Mouse (Mus musculus) R1 (cell line): ENCODE measurements around the gene Nol12.

Source experiments
- DNase-seq: peaks from one replicate; pipeline ENCODE4 v3.0.0-alpha.2; 2018; ENCODE audit warnings: low read depth, low spot score

Nol12 gene

GRCm38 (mm10) chr15:78948152-78948725 is 13.5 kb downstream of the Nol12 start:
- DNase-seq, result no peak

DNA sequence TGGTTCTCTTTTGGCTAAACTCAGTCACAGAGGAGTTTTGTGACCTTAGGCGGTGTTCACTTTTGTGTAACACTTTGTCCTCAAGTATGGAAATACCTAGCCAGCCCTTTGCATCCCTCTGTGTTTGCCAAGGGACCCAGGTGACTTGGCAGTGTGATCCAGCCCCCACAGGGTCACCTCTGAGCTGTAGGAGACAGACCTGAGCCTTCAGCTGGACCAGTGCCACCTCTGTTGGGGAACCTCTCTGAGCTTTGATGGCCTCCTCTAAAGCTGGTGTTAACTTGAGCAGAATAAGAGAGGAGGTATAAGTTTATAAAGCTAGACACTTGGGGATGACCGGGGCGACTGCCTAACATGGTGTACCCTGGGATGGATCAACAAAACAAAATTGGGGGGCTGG is 14.2 kb downstream of the Nol12 start:
- DNase-seq, result no peak

- DNase-seq, result no peak
These were observed 20.9 kb downstream of the Nol12 start for GRCm38 (mm10) chr15:78955663-78956062.

GRCm38 (mm10) chr15:78956351-78956750 is 21.6 kb downstream of the Nol12 start:
- peak; percentile 68 for DNase-seq

DNA sequence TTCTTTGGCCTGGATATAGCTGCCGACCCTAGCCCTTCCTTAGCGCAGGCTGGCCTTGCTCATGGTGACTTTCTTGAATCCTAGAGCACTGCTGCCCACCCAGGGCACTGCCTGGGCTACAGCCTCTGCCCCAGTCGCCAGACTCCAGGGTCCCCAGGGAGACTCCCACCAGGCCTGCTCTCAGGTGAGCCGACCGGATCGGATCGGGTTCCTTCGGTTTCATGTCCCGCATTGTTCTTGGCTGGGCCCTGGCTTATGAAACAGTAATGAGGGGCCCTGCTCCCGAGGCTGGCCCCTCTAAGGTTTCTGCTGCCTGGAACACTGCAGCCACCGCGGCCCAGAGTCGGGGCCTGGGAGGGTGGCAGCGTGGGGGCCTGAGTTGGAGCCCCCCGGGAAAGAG is 22.3 kb downstream of the Nol12 start:
- no peak for DNase-seq

DNA sequence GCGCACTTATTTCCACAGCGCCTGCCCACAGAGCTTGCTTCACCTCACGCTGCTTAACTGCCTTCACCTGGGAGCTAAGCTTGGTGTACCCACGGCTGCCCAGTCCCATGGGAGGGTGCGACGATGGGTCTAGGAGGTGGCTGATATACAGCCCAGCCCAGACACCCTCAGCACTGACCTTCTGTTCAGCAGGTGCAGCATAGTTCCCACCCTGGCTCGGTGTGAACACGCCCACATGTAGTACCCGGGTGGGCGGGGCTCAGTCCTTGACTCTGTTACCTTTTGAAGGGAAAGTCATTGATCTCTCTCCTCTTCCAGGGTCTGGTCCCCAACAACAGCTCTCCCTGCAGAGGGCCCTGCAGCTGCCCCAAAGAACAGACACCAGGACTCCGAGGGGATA is 24.8 kb downstream of the Nol12 start:
- DNase-seq, result peak; percentile 37

DNA sequence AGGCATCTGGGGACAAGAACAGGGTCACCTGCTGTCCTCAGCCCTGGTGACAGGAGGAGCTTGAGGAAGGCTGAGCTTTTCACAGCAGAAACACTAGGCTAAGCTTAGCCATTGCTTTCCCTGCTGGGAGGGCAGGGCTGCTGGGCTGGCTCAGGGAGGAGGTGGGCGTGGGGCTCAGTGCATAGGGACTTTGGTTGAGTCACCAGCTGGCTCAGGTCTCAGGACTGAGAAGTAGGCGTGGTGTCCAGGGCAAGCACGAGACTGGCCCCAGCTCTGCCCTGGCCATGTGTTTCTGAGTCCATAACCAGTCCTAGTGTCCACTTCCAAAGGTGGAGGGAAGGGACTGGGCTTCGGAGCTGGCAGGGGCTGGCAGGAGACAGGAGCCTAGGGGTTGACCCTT is 25.4 kb downstream of the Nol12 start:
- no peak for DNase-seq

GRCm38 (mm10) chr15:78962885-78963284 is 28.2 kb downstream of the Nol12 start:
- peak; percentile 65 for DNase-seq

DNA sequence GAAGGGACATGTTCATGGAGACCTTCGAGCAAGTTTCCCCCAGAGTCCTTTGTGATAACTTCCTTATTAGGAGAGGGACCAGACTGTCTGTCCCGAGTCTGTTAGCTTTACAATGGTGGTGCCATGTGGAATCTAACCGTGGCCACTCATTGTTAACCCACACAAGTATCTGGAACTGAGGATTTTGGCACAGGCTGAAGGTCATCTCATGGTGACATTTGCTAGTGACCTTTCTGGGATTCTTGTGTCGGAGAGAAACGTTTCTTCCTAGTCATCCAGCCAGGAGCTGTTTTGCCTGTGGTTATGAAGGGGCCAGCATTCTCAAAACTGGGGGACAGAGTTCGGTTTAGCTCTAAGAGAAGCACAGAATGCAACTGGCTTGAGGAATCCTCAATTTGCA is 36.9 kb downstream of the Nol12 start:
- DNase-seq, result no peak

DNA sequence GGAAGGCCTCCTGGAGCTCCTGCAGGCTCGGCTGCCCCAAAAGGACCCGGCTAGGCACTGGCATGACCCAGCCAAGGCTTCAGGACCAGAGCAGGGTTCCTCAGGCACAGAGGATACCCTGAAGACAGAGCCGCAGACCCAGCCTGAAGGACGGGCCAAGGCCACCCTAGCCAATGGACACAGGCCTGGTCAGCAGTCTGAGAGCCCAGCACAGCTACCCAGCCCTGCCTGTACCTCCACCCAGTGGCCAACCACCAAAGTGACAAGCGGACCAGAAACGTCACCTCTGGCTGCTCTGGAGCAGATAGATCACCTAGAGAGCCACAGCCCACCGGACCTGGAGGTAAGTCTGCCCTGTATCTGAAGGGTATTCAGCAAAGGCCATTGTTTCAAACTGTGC is 39.2 kb downstream of the Nol12 start:
- DNase-seq, result no peak

GRCm38 (mm10) chr15:78977676-78978159 is 43.0 kb downstream of the Nol12 start:
- no peak for DNase-seq

DNA sequence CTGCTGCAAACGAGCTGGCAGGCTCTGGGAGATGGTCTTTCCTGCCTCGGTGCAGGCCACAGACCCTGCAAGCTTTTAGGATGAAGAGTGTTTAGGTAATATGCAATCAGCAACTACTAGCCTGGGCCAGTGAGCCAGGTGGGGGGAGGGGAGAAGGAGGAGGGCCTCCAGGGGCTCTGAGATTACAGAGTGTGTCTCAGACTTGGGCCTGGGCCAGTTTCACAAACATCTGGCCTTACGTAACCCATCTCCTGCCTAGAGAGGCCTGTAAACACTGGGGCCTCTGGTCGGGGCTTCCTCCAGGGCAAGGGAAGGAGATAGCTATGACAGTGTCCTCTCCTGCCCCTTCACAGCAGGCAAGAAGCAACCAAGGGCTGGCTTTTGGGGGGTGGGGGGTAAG is 44.1 kb downstream of the Nol12 start:
- no peak for DNase-seq

- DNase-seq, result no peak
These were observed 45.4 kb downstream of the Nol12 start for GRCm38 (mm10) chr15:78980084-78980483.

- DNase-seq, result peak; percentile 94
These were observed 48.1 kb downstream of the Nol12 start for GRCm38 (mm10) chr15:78982658-78983435.

DNA sequence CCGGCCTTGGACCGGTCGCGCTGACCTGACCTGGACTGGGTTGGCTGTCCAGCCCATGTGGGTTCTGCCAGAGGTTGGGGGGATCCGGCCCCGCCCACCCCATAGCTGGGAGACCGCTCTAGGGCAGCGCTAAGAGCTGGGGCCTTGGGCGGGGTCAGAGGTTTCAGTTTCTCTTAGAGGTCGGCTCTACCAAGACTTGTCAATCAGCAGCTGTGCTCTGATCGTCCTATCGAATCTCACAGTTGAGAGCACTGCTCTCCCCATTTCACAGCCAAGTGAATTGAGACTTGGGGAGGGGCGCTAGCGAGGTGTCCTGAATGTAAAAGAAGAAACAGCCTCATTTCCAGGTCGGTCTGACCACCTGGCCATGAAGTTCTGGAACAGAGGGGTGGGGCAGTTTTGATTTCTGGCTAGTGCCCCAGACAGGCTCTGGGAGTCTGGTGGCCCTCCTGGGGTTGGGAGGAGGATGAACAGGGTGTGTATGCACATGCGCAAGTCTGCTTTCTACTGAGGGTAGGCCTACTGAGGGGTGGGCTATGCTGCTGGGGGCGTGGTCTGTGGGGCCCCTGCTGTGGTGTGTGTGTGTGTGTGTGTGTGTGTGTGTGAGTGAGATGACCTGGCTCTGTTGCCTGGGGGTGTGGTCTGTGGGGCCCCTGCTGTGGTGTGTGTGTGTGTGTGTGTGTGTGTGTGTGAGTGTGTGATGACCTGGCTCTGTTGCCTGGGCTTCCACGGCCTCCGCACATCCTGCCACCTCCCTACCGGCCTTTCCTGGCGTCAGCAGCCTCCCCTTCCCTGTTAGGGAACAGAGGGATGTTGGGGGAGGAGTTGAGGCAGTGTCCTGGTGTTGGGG is 48.9 kb downstream of the Nol12 start:
- DNase-seq, result peak; percentile 91

GRCm38 (mm10) chr15:78984286-78984778 is 49.6 kb downstream of the Nol12 start:
- no peak for DNase-seq

GRCm38 (mm10) chr15:78986536-78987220 is 51.9 kb downstream of the Nol12 start:
- no peak for DNase-seq

DNA sequence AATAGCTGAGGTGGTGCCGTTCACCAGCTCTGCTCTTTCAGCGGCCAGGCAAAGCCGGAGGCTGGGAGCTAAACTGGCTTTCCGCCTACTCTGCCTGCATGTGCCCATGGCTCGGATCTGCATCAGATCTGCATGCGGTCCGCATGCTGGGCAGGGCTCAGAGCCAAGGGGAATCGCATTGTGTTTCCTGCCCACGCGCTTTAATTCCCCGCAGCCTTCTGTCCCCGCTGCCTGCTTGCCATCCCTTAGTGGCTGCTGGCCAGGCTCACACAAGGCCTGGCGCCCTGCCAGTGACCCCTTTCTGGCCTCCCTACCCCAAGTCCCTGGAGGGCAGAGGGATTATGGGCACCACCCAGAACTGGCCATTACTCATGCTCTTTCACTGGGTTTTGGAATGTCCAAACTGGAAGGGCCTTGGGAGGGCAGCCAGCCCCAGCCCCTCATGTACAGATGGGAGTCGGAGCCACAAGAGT is 53.8 kb downstream of the Nol12 start:
- DNase-seq, result no peak

DNA sequence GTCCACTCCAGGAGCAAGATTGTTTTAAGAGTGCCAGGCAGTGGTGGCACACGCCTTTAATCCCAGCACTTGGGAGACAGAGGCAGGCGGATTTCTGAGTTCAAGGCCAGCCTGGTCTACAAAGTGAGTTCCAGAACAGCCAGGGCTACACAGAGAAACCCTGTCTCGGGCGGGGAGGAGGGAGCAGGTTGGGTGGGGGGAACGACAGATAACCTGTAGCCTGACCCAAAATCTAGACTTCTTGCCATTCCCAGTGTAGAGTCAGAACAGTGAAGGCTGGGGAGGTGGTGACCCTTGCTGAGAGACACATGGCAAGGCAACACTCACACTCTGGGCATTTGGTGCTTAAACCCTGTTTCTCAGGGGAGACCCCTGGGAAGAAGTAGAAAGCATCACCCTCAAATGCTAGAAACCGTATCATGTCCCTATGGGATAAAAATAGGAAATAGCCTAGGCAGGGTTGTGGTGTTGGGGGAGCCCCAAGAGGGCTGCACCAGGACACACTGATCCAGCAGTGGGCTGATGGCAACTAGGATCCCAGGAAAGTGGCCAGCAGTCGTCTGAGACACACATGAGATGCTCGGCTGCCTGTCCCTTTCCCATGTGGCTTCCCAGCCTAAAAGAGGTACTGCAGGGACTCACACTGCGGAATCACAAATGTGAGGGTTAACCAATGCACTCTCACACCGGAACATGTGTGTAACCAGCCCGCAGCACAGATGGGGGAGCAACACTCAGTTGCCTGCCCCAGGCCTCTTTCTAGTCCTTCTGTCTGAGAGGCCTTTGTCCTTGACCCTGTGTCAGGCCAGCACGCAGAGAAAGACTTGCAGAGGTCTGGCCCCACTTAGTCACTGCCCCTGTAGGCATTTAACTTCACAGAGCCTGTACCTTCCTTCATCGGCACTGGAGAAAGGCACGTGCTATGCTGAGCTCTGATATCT is 54.7 kb downstream of the Nol12 start:
- DNase-seq, result no peak

DNA sequence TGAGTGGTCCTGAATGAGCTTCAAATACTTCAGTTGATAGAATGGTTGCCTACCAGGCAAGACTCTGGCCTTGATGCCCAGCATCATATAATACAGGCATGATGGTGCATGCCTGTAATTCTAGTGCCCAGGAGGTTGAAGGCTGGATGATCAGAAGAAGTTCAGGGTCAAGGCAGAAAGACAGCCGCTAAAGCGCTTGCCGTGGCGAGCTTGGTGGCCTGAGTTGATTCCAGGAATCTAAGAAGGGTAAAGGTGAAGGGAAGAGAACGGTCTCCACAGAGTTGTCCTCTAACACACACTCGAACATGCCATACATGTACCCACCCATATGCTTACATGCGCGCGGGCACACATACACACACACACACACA is 55.3 kb downstream of the Nol12 start:
- DNase-seq, result no peak
